Mouse (Mus musculus): ENCODE data around the gene Pitpnm1. TPM values are rescaled to one million over a fixed set of nuclear protein-coding genes. Genes with fewer than 3 reads are reported as not detected.
A peak's percentile ranks its signal among the peaks of the same experiment; 100 is the strongest.
"Not testable (repeated sequence)": the region's sequence is repeated elsewhere in the genome, so short reads cannot be mapped to it uniquely, and the experiment has no call there.

Gene Pitpnm1
- polyA plus RNA-seq, 1 experiment, result 42.3 TPM

DNA sequence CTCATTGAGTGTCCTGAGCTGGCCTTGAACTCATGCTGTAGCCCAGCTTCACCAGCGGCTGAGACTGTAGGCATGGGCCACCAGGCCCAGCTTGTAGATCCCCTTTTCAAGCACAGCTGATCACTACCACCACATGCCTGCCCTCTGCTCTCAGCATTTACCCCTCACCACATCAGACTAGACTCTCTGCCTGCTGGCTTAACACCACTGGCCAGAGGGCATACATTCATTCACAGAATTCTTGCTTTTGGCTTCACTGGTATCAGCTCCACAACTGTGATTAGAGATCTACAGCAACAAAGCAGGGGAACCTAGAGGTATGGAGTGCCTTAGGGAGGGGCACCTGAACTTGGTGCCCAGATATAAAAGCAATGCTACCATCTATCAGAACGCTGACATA, 20.7 kb downstream of the Pitpnm1 start:
- Histone ChIP-seq H3K4me3 (peak overlapping the region; percentile 33), H3K4me2 (ENCODE audit: low read depth) (peak overlapping the region; percentile 78), H3K79me2 (ENCODE audit: control insufficient read depth, insufficient read depth) (peaks cover 16% of the 10 kb centered on the region), H3K27me3 (ENCODE audit: control insufficient read depth, insufficient read depth, insufficient read length) (no peaks in the 10 kb centered on the region), H3ac (ENCODE audit: control insufficient read depth, insufficient read length) (peak overlapping the region; percentile 16), H3K36me3 (ENCODE audit: control insufficient read depth, insufficient read depth) (peaks cover 14% of the 10 kb centered on the region)
- TF ChIP-seq MAX (IDR thresholded peaks at IDR 0.05; ENCODE audit: low read depth) (no peak), REST (IDR thresholded peaks at IDR 0.05; ENCODE audit: insufficient read depth, insufficient read length) (no peak), CEBPB (IDR thresholded peaks at IDR 0.05; ENCODE audit: insufficient read depth, poor library complexity, severe bottlenecking) (no peak), POLR2AphosphoS2 (IDR thresholded peaks at IDR 0.05; ENCODE audit: insufficient read length, low read depth) (no peak), TCF3 (IDR thresholded peaks at IDR 0.05; ENCODE audit: insufficient read length, low read depth) (no peak), MYOG (IDR thresholded peaks at IDR 0.05; ENCODE audit: control insufficient read depth in 1 of 3, insufficient read depth in 1 of 3, insufficient read length in 2 of 3, low read depth in 2 of 3) (no peak)

GRCm38 (mm10) chr19:4121097-4121805, 21.5 kb downstream of the Pitpnm1 start:
- H3K4me3 ChIP-seq, result peak overlapping the region; percentile 33
- peak overlapping the region; percentile 16 for H3ac ChIP-seq (ENCODE audit: control insufficient read depth, insufficient read length)
- peak; percentile 27 for TF ChIP-seq SRF (IDR thresholded peaks at IDR 0.05; ENCODE audit: control insufficient read depth, insufficient read length, low read depth)
- TF ChIP-seq MYOD1 (IDR thresholded peaks at IDR 0.05; ENCODE audit: control insufficient read depth in 1 of 3, insufficient read length in 2 of 3, low read depth in 2 of 3), result peak in 2 of 3 experiments; percentile 35 to 70
- no peak for TF ChIP-seq USF1 (IDR thresholded peaks at IDR 0.05; ENCODE audit: low read depth)
- TF ChIP-seq MYOG (IDR thresholded peaks at IDR 0.05; ENCODE audit: control insufficient read depth in 1 of 3, insufficient read depth in 1 of 3, insufficient read length in 2 of 3, low read depth in 2 of 3), result peak in 1 of 3 experiments; percentile 59
- peak; percentile 74 for TF ChIP-seq POLR2AphosphoS2 (IDR thresholded peaks at IDR 0.05; ENCODE audit: insufficient read length, low read depth)
- peak; percentile 96 for TF ChIP-seq MAX (IDR thresholded peaks at IDR 0.05; ENCODE audit: low read depth)
- TF ChIP-seq POLR2A (IDR thresholded peaks at IDR 0.05; ENCODE audit: insufficient read length, low read depth), result peak; percentile 56
- no peak for TF ChIP-seq TCF12 (IDR thresholded peaks at IDR 0.05; ENCODE audit: insufficient read depth, poor library complexity, severe bottlenecking)
- H3K4me2 ChIP-seq (ENCODE audit: low read depth), result peak overlapping the region; percentile 78
- H3K27me3 ChIP-seq (ENCODE audit: control insufficient read depth, insufficient read depth, insufficient read length), result no peaks in the 10 kb centered on the region
- H3K36me3 ChIP-seq (ENCODE audit: control insufficient read depth, insufficient read depth), result peaks cover 12% of the 10 kb centered on the region
- H3K79me2 ChIP-seq (ENCODE audit: control insufficient read depth, insufficient read depth), result peaks cover 20% of the 10 kb centered on the region

DNA sequence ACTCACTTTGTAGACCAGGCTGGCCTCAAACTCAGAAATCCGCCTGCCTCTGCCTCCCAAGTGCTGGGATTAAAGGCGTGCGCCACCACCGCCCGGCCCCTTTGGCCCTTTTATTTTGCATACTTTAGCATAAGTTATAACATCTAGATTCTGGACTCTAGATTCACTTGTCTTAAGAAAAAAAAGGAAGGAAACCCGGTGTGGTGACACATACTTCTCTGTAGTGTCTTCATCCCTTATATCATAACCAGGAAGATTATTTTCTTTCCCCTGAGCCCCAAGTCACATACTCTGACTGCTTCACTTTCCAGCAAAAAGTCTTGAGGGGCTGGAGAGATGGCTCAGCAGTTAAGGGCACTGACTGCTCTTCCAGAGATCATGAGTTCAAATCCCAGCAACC, 22.1 kb downstream of the Pitpnm1 start:
- H3K36me3 ChIP-seq (ENCODE audit: control insufficient read depth, insufficient read depth); H3K27me3 ChIP-seq (ENCODE audit: control insufficient read depth, insufficient read depth, insufficient read length); H3ac ChIP-seq (ENCODE audit: control insufficient read depth, insufficient read length): not testable (repeated sequence)
- Histone ChIP-seq H3K4me3 (peak overlapping the region; percentile 33), H3K79me2 (ENCODE audit: control insufficient read depth, insufficient read depth) (peaks cover 24% of the 10 kb centered on the region), H3K4me2 (ENCODE audit: low read depth) (peak overlapping the region; percentile 36)

DNA sequence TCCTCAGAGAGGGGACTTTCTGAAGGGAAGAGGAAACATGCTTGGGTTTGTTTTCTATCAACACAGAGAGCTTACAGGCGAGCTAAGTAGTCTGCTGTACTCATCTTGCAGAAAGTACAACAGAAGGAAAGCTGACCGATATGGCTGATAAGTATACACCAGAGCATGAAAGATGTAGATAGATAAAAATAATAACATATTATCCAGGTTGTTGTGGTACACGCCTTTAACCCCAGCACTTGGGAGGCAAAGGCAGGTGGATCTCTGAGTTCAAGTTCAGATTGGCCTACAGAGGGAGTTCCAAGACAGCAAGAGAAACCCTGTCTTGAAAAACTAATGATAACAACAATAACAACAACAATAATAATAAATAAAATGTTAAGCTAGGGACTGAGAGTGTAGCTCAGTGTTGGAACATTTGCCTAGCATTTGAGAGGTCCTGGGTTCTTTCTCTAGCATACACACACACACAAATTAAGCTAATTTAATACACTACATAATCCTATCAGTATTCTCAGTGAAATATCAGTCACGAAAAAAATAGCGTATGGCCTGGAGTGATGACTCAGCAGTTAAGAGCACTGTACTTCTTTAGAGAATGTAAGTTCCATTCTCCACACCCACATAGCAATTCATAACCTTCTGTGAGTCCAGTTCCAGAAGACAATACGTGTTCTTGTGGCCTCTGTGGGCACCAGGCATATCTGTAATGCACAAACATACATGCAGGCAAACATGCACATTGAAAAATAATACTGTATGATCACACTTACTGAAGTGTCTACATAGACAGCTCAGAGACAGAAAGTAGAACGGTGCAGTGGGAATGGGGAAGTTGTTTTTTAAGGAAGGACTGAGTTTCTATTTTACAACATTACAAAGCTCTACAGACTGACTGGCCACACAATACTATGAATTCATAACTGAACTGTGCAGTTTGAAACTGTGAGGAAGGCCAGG, 22.9 kb downstream of the Pitpnm1 start:
- no peak overlapping the region for H3ac ChIP-seq (ENCODE audit: control insufficient read depth, insufficient read length)
- TF ChIP-seq REST (IDR thresholded peaks at IDR 0.05; ENCODE audit: insufficient read depth, insufficient read length) (no peak), POLR2A (IDR thresholded peaks at IDR 0.05; ENCODE audit: insufficient read length, low read depth) (no peak), POLR2AphosphoS2 (IDR thresholded peaks at IDR 0.05; ENCODE audit: insufficient read length, low read depth) (no peak), TCF12 (IDR thresholded peaks at IDR 0.05; ENCODE audit: insufficient read depth, poor library complexity, severe bottlenecking) (no peak), E2F4 (IDR thresholded peaks at IDR 0.05; ENCODE audit: insufficient read depth) (no peak), MYOD1 (IDR thresholded peaks at IDR 0.05; ENCODE audit: control insufficient read depth in 1 of 3, insufficient read length in 2 of 3, low read depth in 2 of 3) (no peak), USF1 (IDR thresholded peaks at IDR 0.05; ENCODE audit: low read depth) (no peak), MAX (IDR thresholded peaks at IDR 0.05; ENCODE audit: low read depth) (no peak), CEBPB (IDR thresholded peaks at IDR 0.05; ENCODE audit: insufficient read depth, poor library complexity, severe bottlenecking) (no peak), SRF (IDR thresholded peaks at IDR 0.05; ENCODE audit: control insufficient read depth, insufficient read length, low read depth) (no peak), TCF3 (IDR thresholded peaks at IDR 0.05; ENCODE audit: insufficient read length, low read depth) (no peak)
- no peaks in the 10 kb centered on the region for H3K27me3 ChIP-seq (ENCODE audit: control insufficient read depth, insufficient read depth, insufficient read length)
- H3K79me2 ChIP-seq (ENCODE audit: control insufficient read depth, insufficient read depth), result peaks cover 29% of the 10 kb centered on the region
- H3K36me3 ChIP-seq (ENCODE audit: control insufficient read depth, insufficient read depth), result no peaks in the 10 kb centered on the region
- no peak overlapping the region for H3K4me3 ChIP-seq
- no peak overlapping the region for H3K4me2 ChIP-seq (ENCODE audit: low read depth)

DNA sequence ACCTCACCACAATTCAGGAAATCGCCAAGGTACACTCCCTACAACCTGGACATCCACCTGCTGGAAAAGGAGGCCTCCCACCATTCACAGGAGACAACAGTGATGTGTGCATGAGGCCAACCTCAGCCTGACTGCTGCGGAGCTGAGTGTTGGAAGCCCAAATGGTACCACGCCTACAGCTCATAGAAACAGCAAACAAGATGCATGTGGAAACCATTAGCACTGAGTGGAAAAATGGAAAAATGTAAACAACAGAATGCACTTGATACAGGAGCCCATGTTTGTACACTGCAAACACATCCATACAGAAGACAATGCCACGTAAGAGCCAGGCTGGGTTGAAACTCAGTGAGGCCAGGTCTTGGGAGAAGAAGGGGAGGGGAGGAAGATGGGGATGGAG, 24.6 kb downstream of the Pitpnm1 start:
- H3K4me3 ChIP-seq, result no peak overlapping the region
- no peak overlapping the region for H3ac ChIP-seq (ENCODE audit: control insufficient read depth, insufficient read length)
- H3K79me2 ChIP-seq (ENCODE audit: control insufficient read depth, insufficient read depth), result peaks cover 31% of the 10 kb centered on the region
- no peaks in the 10 kb centered on the region for H3K27me3 ChIP-seq (ENCODE audit: control insufficient read depth, insufficient read depth, insufficient read length)
- no peak overlapping the region for H3K4me2 ChIP-seq (ENCODE audit: low read depth)
- TF ChIP-seq CEBPB (IDR thresholded peaks at IDR 0.05; ENCODE audit: insufficient read depth, poor library complexity, severe bottlenecking) (no peak), USF1 (IDR thresholded peaks at IDR 0.05; ENCODE audit: low read depth) (no peak), E2F4 (IDR thresholded peaks at IDR 0.05; ENCODE audit: insufficient read depth) (no peak), SRF (IDR thresholded peaks at IDR 0.05; ENCODE audit: control insufficient read depth, insufficient read length, low read depth) (no peak), POLR2AphosphoS2 (IDR thresholded peaks at IDR 0.05; ENCODE audit: insufficient read length, low read depth) (no peak), REST (IDR thresholded peaks at IDR 0.05; ENCODE audit: insufficient read depth, insufficient read length) (no peak), POLR2A (IDR thresholded peaks at IDR 0.05; ENCODE audit: insufficient read length, low read depth) (no peak), TCF12 (IDR thresholded peaks at IDR 0.05; ENCODE audit: insufficient read depth, poor library complexity, severe bottlenecking) (no peak), TCF3 (IDR thresholded peaks at IDR 0.05; ENCODE audit: insufficient read length, low read depth) (no peak), MAX (IDR thresholded peaks at IDR 0.05; ENCODE audit: low read depth) (no peak)
- H3K36me3 ChIP-seq (ENCODE audit: control insufficient read depth, insufficient read depth), result peaks cover under 1% of the 10 kb centered on the region

- not testable (repeated sequence) for H3K27me3 ChIP-seq (ENCODE audit: control insufficient read depth, insufficient read depth, insufficient read length); H3K36me3 ChIP-seq (ENCODE audit: control insufficient read depth, insufficient read depth)
- H3K4me2 ChIP-seq (ENCODE audit: low read depth), result peak overlapping the region; percentile 81
- H3K79me2 ChIP-seq (ENCODE audit: control insufficient read depth, insufficient read depth), result peaks cover 23% of the 10 kb centered on the region
- H3ac ChIP-seq (ENCODE audit: control insufficient read depth, insufficient read length), result peak overlapping the region; percentile 39
- peak overlapping the region; percentile 59 for H3K4me3 ChIP-seq
Measured at GRCm38 (mm10) chr19:4125268-4125667, 25.5 kb downstream of the Pitpnm1 start.
